Mouse (Mus musculus): Measurements from ENCODE around the gene Nt5dc1. TPM values are rescaled to one million over a fixed set of nuclear protein-coding genes. Genes with fewer than 3 reads are reported as not detected.

Nt5dc1 gene
- total and polyA plus RNA-seq, 3 experiments, result 14.3 to 25.9 (median 21.1) TPM

- peak within 1 kb of the TSS; percentile 91 to 100 (median 99) for H3K4me3 ChIP-seq (replicated peaks in 1 of 3; ENCODE audit: low read depth in 2 of 3, low read length in 2 of 3, poor library complexity in 1 of 3)
- H3K27me3 ChIP-seq (replicated peaks), result no peaks in the 10 kb centered on the region
- peaks cover 0 to 5% of the 10 kb centered on the region in 2 experiments for H3K36me3 ChIP-seq (replicated peaks in 1 of 2; ENCODE audit: control insufficient read depth in 1 of 2, insufficient read depth in 1 of 2, low read length in 1 of 2)
- peak; percentile 33; the same call in 1 of the 2 replicates for TF ChIP-seq ZMIZ1 (IDR thresholded peaks at IDR 0.05; ENCODE audit: low read depth, low read length)
- TF ChIP-seq HCFC1 (IDR thresholded peaks at IDR 0.05; ENCODE audit: low read depth, low read length), result peak; percentile 84
- no peak for TF ChIP-seq CTCF (conservative IDR thresholded peaks at IDR 0.05 in 1 of 2, IDR thresholded peaks at IDR 0.05 in 1 of 2; ENCODE audit: low read depth in 2 of 2, low read length in 2 of 2)
- peak; percentile 99 for TF ChIP-seq BHLHE40 (IDR thresholded peaks at IDR 0.05; ENCODE audit: low read depth, low read length)
- no peak for TF ChIP-seq GABPA (IDR thresholded peaks at IDR 0.05; ENCODE audit: insufficient replicate concordance, low read depth, low read length)
- TF ChIP-seq NELFE (IDR thresholded peaks at IDR 0.05; ENCODE audit: low read depth, low read length), result peak; percentile 80
- TF ChIP-seq E2F4 (IDR thresholded peaks at IDR 0.05; ENCODE audit: insufficient replicate concordance, low read depth, low read length), result no peak
- TF ChIP-seq NRF1 (IDR thresholded peaks at IDR 0.05; ENCODE audit: low read depth, low read length), result no peak
- peak; percentile 72; the same call in 1 of the 2 replicates for TF ChIP-seq MXI1 (IDR thresholded peaks at IDR 0.05; ENCODE audit: low read depth, low read length)
- TF ChIP-seq ZNF384 (IDR thresholded peaks at IDR 0.05; ENCODE audit: low read depth, low read length), result no peak
- TF ChIP-seq KAT2A (IDR thresholded peaks at IDR 0.05; ENCODE audit: insufficient replicate concordance, low read length), result peak; percentile 50; the same call in 1 of the 2 replicates
- TF ChIP-seq EP300 (IDR thresholded peaks at IDR 0.05; ENCODE audit: low read length), result no peak
- TF ChIP-seq JUN (IDR thresholded peaks at IDR 0.05; ENCODE audit: insufficient read depth, low read depth, low read length), result no peak
- no peak for TF ChIP-seq RAD21 (IDR thresholded peaks at IDR 0.05; ENCODE audit: low read depth, low read length)
- TF ChIP-seq TCF12 (IDR thresholded peaks at IDR 0.05; ENCODE audit: low read depth, low read length), result peak; percentile 76
- TF ChIP-seq ZC3H11A (IDR thresholded peaks at IDR 0.05; ENCODE audit: low read depth, low read length), result no peak
- no peak for TF ChIP-seq USF2 (conservative IDR thresholded peaks at IDR 0.05; ENCODE audit: low read depth, low read length)
- TF ChIP-seq IRF4 (IDR thresholded peaks at IDR 0.05; ENCODE audit: low read depth, low read length), result no peak
- peak; percentile 45; the same call in 1 of the 2 replicates for TF ChIP-seq MAX (IDR thresholded peaks at IDR 0.05; ENCODE audit: low read length)
- TF ChIP-seq ELF1 (IDR thresholded peaks at IDR 0.05; ENCODE audit: low read depth, low read length), result peak; percentile 99
- peak; percentile 74 for TF ChIP-seq TBP (conservative IDR thresholded peaks at IDR 0.05; ENCODE audit: low read depth, low read length)
- peak; percentile 71 for TF ChIP-seq POLR2A (IDR thresholded peaks at IDR 0.05; ENCODE audit: low read depth, low read length)
- no peak for TF ChIP-seq MAZ (IDR thresholded peaks at IDR 0.05; ENCODE audit: low read depth, low read length)
- no peak for TF ChIP-seq POLR2AphosphoS2 (IDR thresholded peaks at IDR 0.05; ENCODE audit: low read depth, low read length)
- TF ChIP-seq UBTF (IDR thresholded peaks at IDR 0.05; ENCODE audit: low read depth, low read length), result no peak
- no peak for TF ChIP-seq MAFK (IDR thresholded peaks at IDR 0.05; ENCODE audit: insufficient replicate concordance, low read length)
- no peak for TF ChIP-seq CHD1 (IDR thresholded peaks at IDR 0.05; ENCODE audit: low read depth, low read length)
- no peak for TF ChIP-seq PAX5 (IDR thresholded peaks at IDR 0.05; ENCODE audit: low read length)
- no peak for TF ChIP-seq JUND (conservative IDR thresholded peaks at IDR 0.05; ENCODE audit: low read depth, low read length)
- no peak for TF ChIP-seq RCOR1 (conservative IDR thresholded peaks at IDR 0.05; ENCODE audit: low read depth, low read length)
- no peak for TF ChIP-seq ZKSCAN1 (IDR thresholded peaks at IDR 0.05; ENCODE audit: borderline replicate concordance, low read depth, low read length)
- TF ChIP-seq MYC (IDR thresholded peaks at IDR 0.05; ENCODE audit: low read depth, low read length), result no peak
- peak; percentile 50 for TF ChIP-seq USF1 (IDR thresholded peaks at IDR 0.05; ENCODE audit: low read depth, low read length)
- peak; percentile 5; the same call in 1 of the 2 replicates for TF ChIP-seq MEF2A (IDR thresholded peaks at IDR 0.05; ENCODE audit: borderline replicate concordance, low read depth, low read length)
- TF ChIP-seq SIN3A (IDR thresholded peaks at IDR 0.05; ENCODE audit: low read length), result peak; percentile 87
- no peak for TF ChIP-seq SMC3 (IDR thresholded peaks at IDR 0.05; ENCODE audit: low read depth, low read length)
- TF ChIP-seq CHD2 (IDR thresholded peaks at IDR 0.05; ENCODE audit: low read length), result peak; percentile 100
- TF ChIP-seq ETS1 (conservative IDR thresholded peaks at IDR 0.05; ENCODE audit: low read depth, low read length), result peak; percentile 62; the same call in 1 of the 2 replicates
- peak within 1 kb of the TSS; percentile 36 for H3K27ac ChIP-seq (ENCODE audit: insufficient read depth, low read depth)
- peak; percentile 98 for DNase-seq (ENCODE audit: extremely low read depth)
- peaks cover 23% of the 10 kb centered on the region for H3K79me2 ChIP-seq (replicated peaks; ENCODE audit: control insufficient read depth, extremely low read depth, insufficient read depth, poor library complexity, severe bottlenecking)
- peaks cover 0 to 16% of the 10 kb centered on the region in 2 experiments; a peak in 1 of 4 replicates for H3K4me1 ChIP-seq (ENCODE audit: control insufficient read depth in 1 of 2, insufficient read depth in 2 of 2)
- peak within 1 kb of the TSS; percentile 93 for H3K9ac ChIP-seq (ENCODE audit: insufficient read depth, low read depth)
- no peaks in the 10 kb centered on the region for H3K9me3 ChIP-seq (replicated peaks; ENCODE audit: low read length)
- dilution Hi-C loops (cut with MboI; ENCODE audit: extremely low pct_ligation_motif_present, extremely low pct_unique_long_range_greater_than_20kb, low sequenced_read_pairs) (no loop called here), in situ Hi-C loops (cut with MboI; ENCODE audit: low pct_ligation_motif_present, low pct_unique_long_range_greater_than_20kb, low sequenced_read_pairs) (no loop called here)
- H3K4me2 ChIP-seq (ENCODE audit: insufficient read depth, low read depth, poor library complexity, severe bottlenecking), result peak within 1 kb of the TSS; percentile 80
Observed at GRCm38 (mm10) chr10:34281962-34282388, 136.4 kb downstream of the Nt5dc1 start, which contains the start of gene Tspyl1. Gene Tspyl1 (plus strand): TSS chr10:34282190.
